Mouse (Mus musculus) G1E (cell line): ENCODE measurements around the gene Klhl29.

Experiments
- CTCF ChIP-seq: IDR thresholded peaks from 2 replicates; pipeline ENCODE4 v1.5.1; 2012; ENCODE audit warnings: low read depth, low read length, inconsistent platforms, mixed read lengths
- GATA1 ChIP-seq: IDR thresholded peaks from 2 replicates; pipeline ENCODE4 v1.6.1; 2012; ENCODE audit warnings: borderline replicate concordance, low read length, inconsistent platforms, mixed read lengths
- POLR2AphosphoS5 ChIP-seq: IDR thresholded peaks from 2 replicates; pipeline ENCODE4 v1.6.1; 2012; ENCODE audit warnings: low read depth, low read length, inconsistent platforms; ENCODE audit not compliant: insufficient replicate concordance
- TAL1 ChIP-seq: conservative IDR thresholded peaks from 2 replicates; pipeline ENCODE4 v1.6.1; 2012; ENCODE audit warnings: low read depth, low read length, inconsistent platforms, mixed read lengths

DNA sequence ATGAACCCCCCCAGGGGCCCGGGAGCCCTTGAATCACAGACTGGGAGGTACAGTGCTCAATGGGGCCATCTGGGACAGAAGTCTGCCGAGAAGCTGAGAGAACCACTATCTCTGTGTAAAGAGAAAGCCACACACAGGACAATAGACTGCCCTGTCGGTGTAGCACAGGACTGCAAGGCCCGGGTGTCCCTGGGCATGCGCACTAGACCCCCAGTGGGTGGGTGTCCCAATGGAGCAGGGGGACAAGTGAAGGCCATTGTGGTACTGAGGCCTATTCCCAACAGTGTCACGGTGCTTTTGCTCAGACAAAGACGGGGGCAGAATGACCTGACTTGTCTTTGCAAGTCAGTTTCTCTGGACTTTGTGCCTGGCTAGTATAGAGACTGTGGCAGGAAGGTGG is 186.6 kb downstream of the Klhl29 start:
- TF ChIP-seq POLR2AphosphoS5 (no peak), CTCF (no peak), TAL1 (no peak), GATA1 (no peak)
